Mouse (Mus musculus): ENCODE measurements around the gene Grip1. TPM values are rescaled to one million over a fixed set of nuclear protein-coding genes. Genes with fewer than 3 reads are reported as not detected.

Grip1 gene
- polyA plus RNA-seq, 1 experiment from 2014 or later, result 0.87 TPM

DNA sequence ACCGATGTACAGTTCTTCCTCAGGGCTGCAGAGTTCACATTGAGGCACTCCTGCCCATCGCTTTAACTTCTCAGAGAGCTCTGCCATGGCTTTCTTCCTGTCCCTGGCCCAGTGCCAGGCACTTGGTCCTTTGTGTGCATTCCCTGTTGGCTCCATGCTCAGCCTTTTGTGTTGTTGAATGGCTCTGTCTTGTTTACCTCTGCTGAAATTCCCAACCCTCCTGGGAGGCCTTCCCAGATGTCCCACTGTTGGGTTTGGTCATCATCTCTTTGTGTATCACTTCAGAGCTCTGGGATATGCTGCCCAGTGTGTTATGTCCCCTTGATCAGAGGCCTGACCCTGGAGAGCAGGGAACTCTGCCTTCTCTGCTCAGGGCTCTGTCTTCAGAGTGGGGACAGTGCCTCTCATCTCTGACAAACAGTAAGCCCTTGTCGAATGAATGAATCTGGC, 230.8 kb downstream of the Grip1 start:
- no peak overlapping the region for H3K27ac ChIP-seq (replicated peaks)
- no peak overlapping the region for H3K9ac ChIP-seq (ENCODE audit: low read length)
- TF ChIP-seq CTCF (IDR thresholded peaks at IDR 0.05; ENCODE audit: low read depth) (no peak), EP300 (optimal IDR thresholded peaks at IDR 0.05) (no peak)
- H3K9me3 ChIP-seq (ENCODE audit: control insufficient read depth, low read length), result no peaks in the 10 kb centered on the region
- no peaks in the 10 kb centered on the region for H3K4me1 ChIP-seq (replicated peaks; ENCODE audit: control insufficient read depth, insufficient read depth)
- H3K4me2 ChIP-seq (replicated peaks; ENCODE audit: low read depth), result no peak overlapping the region
- no peaks in the 10 kb centered on the region for H3K27me3 ChIP-seq (ENCODE audit: control insufficient read depth, insufficient read depth, low read length)
- ATAC-seq (ENCODE audit: low FRiP score, low TSS enrichment), result no peak
- 57% methylated on average over 3 of the region's 3 CpGs for WGBS
- DNase-seq (ENCODE audit: low spot score), result no peak
- H3K36me3 ChIP-seq (ENCODE audit: control insufficient read depth, insufficient read depth, low read length), result no peaks in the 10 kb centered on the region
- no peak overlapping the region for H3K4me3 ChIP-seq (ENCODE audit: low read depth, low read length)

DNA sequence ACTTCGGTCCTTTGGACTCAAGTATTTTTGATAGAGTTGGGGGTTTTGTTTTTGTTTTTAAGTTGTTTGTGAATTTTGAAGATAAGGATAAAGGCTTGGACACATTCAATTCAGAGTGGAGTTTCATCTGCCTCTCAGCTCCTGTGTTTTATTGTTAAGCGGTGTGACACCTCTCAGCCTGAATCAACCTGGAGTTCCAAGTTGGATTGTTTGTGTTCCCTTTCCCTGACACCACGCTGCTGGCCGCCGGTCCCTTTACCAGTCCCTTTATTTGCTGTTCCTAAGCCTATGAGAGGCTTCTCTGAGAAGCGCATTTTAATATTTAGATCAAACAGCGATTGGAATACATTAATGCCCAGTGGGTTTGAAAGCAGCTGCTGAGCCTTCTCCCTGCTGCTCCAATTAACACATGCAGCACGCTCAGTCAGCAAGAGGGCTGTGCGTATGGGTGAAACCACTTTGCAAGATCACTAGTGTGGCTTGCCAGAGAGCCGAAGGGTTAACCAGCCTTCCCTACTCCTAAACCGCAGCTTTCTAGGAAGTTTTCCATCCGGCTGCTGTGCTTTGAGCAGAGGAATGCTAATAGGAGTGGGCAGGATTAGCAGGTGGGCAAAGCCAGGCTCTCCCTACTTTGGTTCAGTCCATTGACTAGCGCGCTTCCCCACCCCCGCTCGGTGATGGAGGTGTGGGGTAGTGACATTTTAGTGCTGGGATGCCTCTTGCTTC, 237.9 kb downstream of the Grip1 start:
- 4% methylated on average over 16 of the region's 16 CpGs for WGBS

DNA sequence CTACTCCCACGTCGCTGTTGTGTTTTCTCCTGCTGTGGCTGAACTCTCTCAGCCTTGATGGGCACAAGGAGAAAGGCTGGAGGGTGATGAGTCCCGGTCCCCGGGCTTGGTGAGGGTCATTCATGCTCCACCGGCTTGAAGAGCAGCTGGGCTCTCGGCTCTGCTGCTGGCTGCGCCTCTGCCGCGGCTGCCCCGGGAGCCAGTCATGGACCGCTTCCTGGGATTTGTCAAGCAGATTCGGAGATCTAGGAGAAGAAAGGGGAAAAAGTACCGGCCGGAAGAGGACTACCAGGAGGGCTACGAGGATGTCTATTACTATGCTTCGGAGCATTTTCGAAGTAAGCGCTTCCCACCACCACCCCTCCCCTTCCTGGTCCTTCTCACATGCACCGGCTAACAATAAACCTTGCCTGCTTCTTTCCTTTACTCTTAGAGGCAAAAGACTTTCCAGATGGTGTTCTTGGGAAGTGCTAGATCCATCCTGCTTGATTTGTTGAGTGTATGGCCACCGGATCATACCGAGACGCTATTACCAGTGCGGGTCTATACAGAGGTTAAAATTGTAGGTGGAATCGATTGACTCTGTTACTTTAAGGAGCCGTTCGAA, 238.8 kb downstream of the Grip1 start:
- no peak for DNase-seq (ENCODE audit: low spot score)
- H3K27ac ChIP-seq (replicated peaks), result no peak overlapping the region
- H3K9ac ChIP-seq (ENCODE audit: low read length), result no peak overlapping the region
- no peak for ATAC-seq (ENCODE audit: low FRiP score, low TSS enrichment)
- no peak for TF ChIP-seq CTCF (IDR thresholded peaks at IDR 0.05; ENCODE audit: low read depth)
- TF ChIP-seq EP300 (optimal IDR thresholded peaks at IDR 0.05), result no peak
- H3K36me3 ChIP-seq (ENCODE audit: control insufficient read depth, insufficient read depth, low read length), result no peaks in the 10 kb centered on the region
- H3K4me1 ChIP-seq (replicated peaks; ENCODE audit: control insufficient read depth, insufficient read depth), result no peaks in the 10 kb centered on the region
- no peaks in the 10 kb centered on the region for H3K9me3 ChIP-seq (ENCODE audit: control insufficient read depth, low read length)
- H3K4me2 ChIP-seq (replicated peaks; ENCODE audit: low read depth), result peak overlapping the region; percentile 52
- peak overlapping the region; percentile 28; the same call in 1 of the 2 replicates for H3K4me3 ChIP-seq (ENCODE audit: low read depth, low read length)
- 4% methylated on average over 26 of the region's 26 CpGs for WGBS
- no peaks in the 10 kb centered on the region for H3K27me3 ChIP-seq (ENCODE audit: control insufficient read depth, insufficient read depth, low read length)

More for the DNA sequence above, 237.9 kb downstream of the Grip1 start:
- no peak overlapping the region for H3K9ac ChIP-seq (ENCODE audit: low read length)
- no peak overlapping the region for H3K27ac ChIP-seq (replicated peaks)
- ATAC-seq (ENCODE audit: low FRiP score, low TSS enrichment) (no peak), DNase-seq (ENCODE audit: low spot score) (peak; percentile 31)
- no peaks in the 10 kb centered on the region for H3K4me1 ChIP-seq (replicated peaks; ENCODE audit: control insufficient read depth, insufficient read depth)
- H3K4me3 ChIP-seq (ENCODE audit: low read depth, low read length), result peak overlapping the region; percentile 28
- no peaks in the 10 kb centered on the region for H3K27me3 ChIP-seq (ENCODE audit: control insufficient read depth, insufficient read depth, low read length)
- peak overlapping the region; percentile 52 for H3K4me2 ChIP-seq (replicated peaks; ENCODE audit: low read depth)
- H3K36me3 ChIP-seq (ENCODE audit: control insufficient read depth, insufficient read depth, low read length), result no peaks in the 10 kb centered on the region
- no peaks in the 10 kb centered on the region for H3K9me3 ChIP-seq (ENCODE audit: control insufficient read depth, low read length)
- TF ChIP-seq EP300 (optimal IDR thresholded peaks at IDR 0.05), result no peak
- no peak for TF ChIP-seq CTCF (IDR thresholded peaks at IDR 0.05; ENCODE audit: low read depth)

DNA sequence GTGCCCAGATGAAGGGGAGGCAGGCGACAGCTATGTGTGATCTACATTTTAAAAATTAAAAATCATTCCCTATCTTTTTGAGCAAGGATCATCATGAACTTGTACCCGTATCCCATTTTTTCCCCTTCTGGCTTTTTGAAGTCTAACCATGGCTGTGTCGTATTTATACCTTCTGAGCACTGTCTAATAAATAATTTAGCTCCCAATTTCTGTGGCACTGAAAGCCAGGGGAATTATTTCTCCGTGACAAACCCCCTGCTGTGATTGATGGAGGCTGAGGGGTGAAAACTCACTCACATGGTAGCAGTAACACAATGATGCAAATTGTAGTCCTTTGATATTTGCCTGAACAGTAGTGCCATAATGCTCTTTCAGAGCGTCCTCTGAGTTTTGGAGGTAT, 239.8 kb downstream of the Grip1 start:
- Histone ChIP-seq H3K36me3 (ENCODE audit: control insufficient read depth, insufficient read depth, low read length) (no peaks in the 10 kb centered on the region), H3K4me1 (replicated peaks; ENCODE audit: control insufficient read depth, insufficient read depth) (no peaks in the 10 kb centered on the region), H3K27ac (replicated peaks) (no peak overlapping the region), H3K9me3 (ENCODE audit: control insufficient read depth, low read length) (no peaks in the 10 kb centered on the region), H3K27me3 (ENCODE audit: control insufficient read depth, insufficient read depth, low read length) (no peaks in the 10 kb centered on the region), H3K4me3 (ENCODE audit: low read depth, low read length) (no peak overlapping the region), H3K9ac (ENCODE audit: low read length) (no peak overlapping the region), H3K4me2 (replicated peaks; ENCODE audit: low read depth) (no peak overlapping the region)
- DNase-seq (ENCODE audit: low spot score), result no peak
- 67% methylated on average over 5 of the region's 5 CpGs for WGBS
- TF ChIP-seq CTCF (IDR thresholded peaks at IDR 0.05; ENCODE audit: low read depth) (no peak), EP300 (optimal IDR thresholded peaks at IDR 0.05) (no peak)
- no peak for ATAC-seq (ENCODE audit: low FRiP score, low TSS enrichment)

DNA sequence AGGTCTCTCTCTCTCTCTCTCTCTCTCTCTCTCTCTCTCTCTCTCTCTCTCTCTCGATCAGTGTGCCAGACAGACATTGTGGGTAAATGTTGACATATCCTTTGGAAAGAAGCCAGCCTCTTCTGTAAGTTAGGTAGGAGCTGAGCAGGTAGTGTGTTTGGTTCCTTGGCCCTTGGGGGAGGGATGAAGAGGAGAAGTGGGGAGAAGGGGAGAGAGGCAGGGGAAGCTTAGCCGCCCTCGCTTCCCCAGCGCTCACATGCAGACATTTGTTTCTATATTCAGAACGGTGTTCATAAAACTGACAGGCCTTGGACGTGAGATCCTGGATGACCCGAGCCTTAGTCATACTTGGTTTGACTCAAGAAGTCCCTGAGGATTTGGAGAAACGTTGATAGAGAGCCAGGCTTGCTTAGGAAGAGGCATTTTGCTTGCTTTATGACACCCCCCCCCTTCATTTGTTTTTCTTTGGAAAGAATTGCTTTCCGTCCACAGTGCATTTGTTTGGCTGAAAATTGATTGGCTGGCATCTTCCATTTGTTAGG, 243.7 kb downstream of the Grip1 start:
- Histone ChIP-seq H3K4me2 (replicated peaks; ENCODE audit: low read depth) (no peak overlapping the region), H3K36me3 (ENCODE audit: control insufficient read depth, insufficient read depth, low read length) (no peaks in the 10 kb centered on the region), H3K4me1 (replicated peaks; ENCODE audit: control insufficient read depth, insufficient read depth) (no peaks in the 10 kb centered on the region), H3K27me3 (ENCODE audit: control insufficient read depth, insufficient read depth, low read length) (no peaks in the 10 kb centered on the region), H3K9ac (ENCODE audit: low read length) (no peak overlapping the region), H3K9me3 (ENCODE audit: control insufficient read depth, low read length) (no peaks in the 10 kb centered on the region), H3K27ac (replicated peaks) (no peak overlapping the region), H3K4me3 (ENCODE audit: low read depth, low read length) (no peak overlapping the region)
- no peak for TF ChIP-seq EP300 (optimal IDR thresholded peaks at IDR 0.05)
- TF ChIP-seq CTCF (IDR thresholded peaks at IDR 0.05; ENCODE audit: low read depth), result no peak
- 40% methylated on average over 9 of the region's 9 CpGs for WGBS
- ATAC-seq (ENCODE audit: low FRiP score, low TSS enrichment) (no peak), DNase-seq (ENCODE audit: low spot score) (no peak)

DNA sequence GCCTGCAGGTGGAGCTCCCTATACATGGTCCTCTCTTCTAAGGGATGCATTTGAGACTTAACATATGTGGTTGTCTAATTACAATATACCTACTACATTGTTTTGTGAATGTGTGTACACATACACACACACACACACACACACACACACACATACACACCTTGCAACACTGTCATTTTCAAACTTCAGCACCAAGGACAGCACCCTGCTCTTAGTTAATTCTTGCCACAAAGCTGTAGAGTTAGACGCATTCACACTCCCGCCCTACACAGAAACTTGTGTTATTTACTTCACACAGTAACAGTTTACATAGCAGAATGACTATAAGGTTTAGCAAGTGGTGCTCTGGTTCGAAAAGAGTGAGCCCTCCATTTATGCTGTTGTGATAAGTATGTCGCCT, 251.7 kb downstream of the Grip1 start:
- Histone ChIP-seq H3K27me3 (ENCODE audit: control insufficient read depth, insufficient read depth, low read length) (no peaks in the 10 kb centered on the region), H3K4me2 (replicated peaks; ENCODE audit: low read depth) (no peak overlapping the region), H3K9ac (ENCODE audit: low read length) (no peak overlapping the region), H3K4me3 (ENCODE audit: low read depth, low read length) (no peak overlapping the region), H3K36me3 (ENCODE audit: control insufficient read depth, insufficient read depth, low read length) (no peaks in the 10 kb centered on the region), H3K27ac (replicated peaks) (no peak overlapping the region), H3K4me1 (replicated peaks; ENCODE audit: control insufficient read depth, insufficient read depth) (no peaks in the 10 kb centered on the region), H3K9me3 (ENCODE audit: control insufficient read depth, low read length) (no peaks in the 10 kb centered on the region)
- TF ChIP-seq CTCF (IDR thresholded peaks at IDR 0.05; ENCODE audit: low read depth) (no peak), EP300 (optimal IDR thresholded peaks at IDR 0.05) (no peak)
- DNase-seq (ENCODE audit: low spot score), result peak; percentile 32
- no peak for ATAC-seq (ENCODE audit: low FRiP score, low TSS enrichment)
- WGBS, result 39% methylated on average over 4 of the region's 4 CpGs

Data from stomach, postnatal 0 days (tissue).